Mouse (Mus musculus): Measurements from ENCODE around the gene Rere. TPM values are rescaled to one million over a fixed set of nuclear protein-coding genes. Genes with fewer than 3 reads are reported as not detected.
A peak's percentile ranks its signal among the peaks of the same experiment; 100 is the strongest.

The Rere gene
- total RNA-seq, 1 experiment from 2014 or later, result 50.0 TPM

- ATAC-seq (replicated peaks in 1 of 2; ENCODE audit: insufficient read depth in 1 of 2, low FRiP score in 2 of 2, low TSS enrichment in 1 of 2, low read depth in 1 of 2, poor library complexity in 2 of 2, severe bottlenecking in 2 of 2), result no peak
Observed at GRCm38 (mm10) chr4:150315301-150315700, 33.9 kb downstream of the Rere start.

- peak; percentile 65 to 82 for ATAC-seq (replicated peaks in 1 of 2; ENCODE audit: insufficient read depth in 1 of 2, low FRiP score in 2 of 2, low TSS enrichment in 1 of 2, low read depth in 1 of 2, poor library complexity in 2 of 2, severe bottlenecking in 2 of 2)
Observed at GRCm38 (mm10) chr4:150316546-150316945, 35.1 kb downstream of the Rere start.

GRCm38 (mm10) chr4:150325046-150325801, 43.8 kb downstream of the Rere start:
- ATAC-seq (replicated peaks in 1 of 2; ENCODE audit: insufficient read depth in 1 of 2, low FRiP score in 2 of 2, low TSS enrichment in 1 of 2, low read depth in 1 of 2, poor library complexity in 2 of 2, severe bottlenecking in 2 of 2), result no peak

GRCm38 (mm10) chr4:150326005-150326404, 44.6 kb downstream of the Rere start:
- no peak for ATAC-seq (replicated peaks in 1 of 2; ENCODE audit: insufficient read depth in 1 of 2, low FRiP score in 2 of 2, low TSS enrichment in 1 of 2, low read depth in 1 of 2, poor library complexity in 2 of 2, severe bottlenecking in 2 of 2)

DNA sequence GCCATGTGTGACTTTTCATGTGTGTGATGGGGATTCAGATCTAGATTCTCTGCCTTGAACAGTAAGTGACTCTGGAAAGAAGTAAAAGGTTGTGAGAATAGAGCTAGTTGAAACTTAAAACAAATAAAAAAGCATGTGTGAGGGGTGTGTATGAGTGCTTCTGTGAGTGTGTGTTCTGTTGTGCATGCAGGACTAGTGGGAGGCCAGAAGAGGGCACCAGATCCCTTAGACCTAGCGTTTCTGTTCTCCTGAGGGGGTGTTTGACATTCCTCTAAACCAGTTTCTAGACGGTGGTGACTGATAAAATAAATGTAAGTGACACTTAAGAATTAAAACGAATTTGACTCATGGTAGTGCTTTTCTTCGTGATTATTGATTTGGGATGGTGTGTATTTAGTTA, 46.0 kb downstream of the Rere start:
- no peak for ATAC-seq (replicated peaks in 1 of 2; ENCODE audit: insufficient read depth in 1 of 2, low FRiP score in 2 of 2, low TSS enrichment in 1 of 2, low read depth in 1 of 2, poor library complexity in 2 of 2, severe bottlenecking in 2 of 2)

GRCm38 (mm10) chr4:150333927-150334682, 52.7 kb downstream of the Rere start:
- no peak for ATAC-seq (replicated peaks in 1 of 2; ENCODE audit: insufficient read depth in 1 of 2, low FRiP score in 2 of 2, low TSS enrichment in 1 of 2, low read depth in 1 of 2, poor library complexity in 2 of 2, severe bottlenecking in 2 of 2)

- ATAC-seq (replicated peaks in 1 of 2; ENCODE audit: insufficient read depth in 1 of 2, low FRiP score in 2 of 2, low TSS enrichment in 1 of 2, low read depth in 1 of 2, poor library complexity in 2 of 2, severe bottlenecking in 2 of 2), result no peak
Observed at GRCm38 (mm10) chr4:150337260-150337659, 55.8 kb downstream of the Rere start.

GRCm38 (mm10) chr4:150338906-150339650, 57.6 kb downstream of the Rere start:
- no peak for ATAC-seq (replicated peaks in 1 of 2; ENCODE audit: insufficient read depth in 1 of 2, low FRiP score in 2 of 2, low TSS enrichment in 1 of 2, low read depth in 1 of 2, poor library complexity in 2 of 2, severe bottlenecking in 2 of 2)

DNA sequence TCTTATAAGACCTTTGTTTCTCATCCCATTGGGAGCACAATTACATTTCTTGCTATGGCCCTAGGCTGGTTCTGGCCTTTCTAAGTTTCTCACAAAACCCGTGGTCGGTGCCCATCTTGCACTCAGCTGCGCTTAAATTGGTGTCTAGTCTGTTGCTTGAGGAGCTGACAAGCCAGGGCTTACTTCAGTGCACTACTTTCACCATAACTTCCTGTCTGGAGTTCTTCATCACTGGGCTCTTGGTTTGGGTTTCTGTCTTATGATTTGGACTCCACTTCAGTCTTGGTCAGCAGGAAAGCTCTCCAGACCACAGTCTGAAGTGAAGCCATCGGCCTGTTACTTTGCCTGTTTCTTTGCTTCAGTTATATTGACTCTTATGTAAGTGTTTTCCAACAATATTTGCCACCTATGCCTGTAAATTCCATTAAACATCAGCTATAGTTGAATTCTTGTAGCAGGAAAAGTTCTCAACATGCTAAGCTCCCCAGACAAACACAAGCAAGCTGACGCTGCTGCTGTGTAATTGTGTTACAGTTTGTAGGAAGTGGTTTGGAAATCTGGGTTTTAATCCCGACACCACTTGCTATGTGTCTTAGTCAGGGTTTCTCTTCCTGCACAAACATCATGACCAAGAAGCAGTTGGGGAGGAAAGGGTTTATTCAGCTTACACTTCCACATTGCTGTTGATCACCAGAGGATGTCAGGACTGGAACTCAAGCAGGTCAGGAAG, 59.5 kb downstream of the Rere start:
- ATAC-seq (replicated peaks in 1 of 2; ENCODE audit: insufficient read depth in 1 of 2, low FRiP score in 2 of 2, low TSS enrichment in 1 of 2, low read depth in 1 of 2, poor library complexity in 2 of 2, severe bottlenecking in 2 of 2), result no peak

GRCm38 (mm10) chr4:150344526-150344925, 63.1 kb downstream of the Rere start:
- ATAC-seq (replicated peaks in 1 of 2; ENCODE audit: insufficient read depth in 1 of 2, low FRiP score in 2 of 2, low TSS enrichment in 1 of 2, low read depth in 1 of 2, poor library complexity in 2 of 2, severe bottlenecking in 2 of 2), result no peak

GRCm38 (mm10) chr4:150346651-150347386, 65.4 kb downstream of the Rere start:
- ATAC-seq (replicated peaks in 1 of 2; ENCODE audit: insufficient read depth in 1 of 2, low FRiP score in 2 of 2, low TSS enrichment in 1 of 2, low read depth in 1 of 2, poor library complexity in 2 of 2, severe bottlenecking in 2 of 2), result no peak

DNA sequence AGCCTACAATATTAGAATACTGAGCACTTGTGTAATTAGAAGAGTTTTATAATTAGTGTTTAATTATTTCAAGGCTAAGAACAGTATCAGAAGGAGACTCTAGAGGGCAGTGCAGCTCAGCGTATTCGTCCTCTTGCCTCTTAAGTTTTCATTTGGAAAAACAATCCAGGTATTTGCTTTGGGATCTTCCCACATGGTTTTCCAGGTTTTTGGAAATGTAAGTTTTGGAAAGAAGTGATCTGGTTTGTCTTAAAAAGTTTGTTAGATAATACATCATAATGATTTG, 65.9 kb downstream of the Rere start:
- ATAC-seq (replicated peaks in 1 of 2; ENCODE audit: insufficient read depth in 1 of 2, low FRiP score in 2 of 2, low TSS enrichment in 1 of 2, low read depth in 1 of 2, poor library complexity in 2 of 2, severe bottlenecking in 2 of 2), result no peak; a peak in 1 of 4 replicates

DNA sequence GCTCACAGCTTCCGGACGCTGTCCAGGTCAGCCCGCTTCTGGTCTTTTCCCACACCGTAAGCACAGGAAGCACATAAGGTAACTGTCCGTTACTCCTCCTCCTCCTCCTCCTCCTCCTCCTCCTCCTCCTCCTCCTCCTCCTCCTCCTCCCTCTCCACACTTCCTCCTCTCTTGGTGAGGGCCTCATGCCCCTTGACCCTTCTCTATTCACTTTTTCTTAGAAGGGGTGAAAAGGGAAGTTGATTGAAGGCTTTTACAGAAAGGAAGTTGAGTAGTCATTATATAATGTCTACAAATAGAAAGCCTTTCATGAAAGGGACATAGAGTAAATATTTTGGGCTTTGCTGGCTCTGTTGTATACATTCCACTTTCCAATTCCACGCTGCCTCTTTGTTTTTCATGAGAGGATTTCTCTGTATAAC, 68.2 kb downstream of the Rere start:
- ATAC-seq (replicated peaks in 1 of 2; ENCODE audit: insufficient read depth in 1 of 2, low FRiP score in 2 of 2, low TSS enrichment in 1 of 2, low read depth in 1 of 2, poor library complexity in 2 of 2, severe bottlenecking in 2 of 2), result peak; percentile 62 to 80

- no peak for ATAC-seq (replicated peaks in 1 of 2; ENCODE audit: insufficient read depth in 1 of 2, low FRiP score in 2 of 2, low TSS enrichment in 1 of 2, low read depth in 1 of 2, poor library complexity in 2 of 2, severe bottlenecking in 2 of 2)
Observed at GRCm38 (mm10) chr4:150351419-150352075, 70.1 kb downstream of the Rere start.

GRCm38 (mm10) chr4:150352736-150353135, 71.3 kb downstream of the Rere start:
- no peak for ATAC-seq (replicated peaks in 1 of 2; ENCODE audit: insufficient read depth in 1 of 2, low FRiP score in 2 of 2, low TSS enrichment in 1 of 2, low read depth in 1 of 2, poor library complexity in 2 of 2, severe bottlenecking in 2 of 2)

- no peak for ATAC-seq (replicated peaks in 1 of 2; ENCODE audit: insufficient read depth in 1 of 2, low FRiP score in 2 of 2, low TSS enrichment in 1 of 2, low read depth in 1 of 2, poor library complexity in 2 of 2, severe bottlenecking in 2 of 2)
Observed at GRCm38 (mm10) chr4:150353376-150353900, 72.0 kb downstream of the Rere start.

Measured in hematopoietic stem cell, adult 5-6 weeks (primary cell).